Mouse (Mus musculus) midbrain, embryonic 12.5 days (tissue): ENCODE results near the gene Zfp689. TPM values are rescaled to one million over a fixed set of nuclear protein-coding genes. Genes with fewer than 3 reads are reported as not detected.
"Not testable (repeated sequence)": the region's sequence is repeated elsewhere in the genome, so short reads cannot be mapped to it uniquely, and the experiment has no call there.

Experiments used
- ATAC-seq: fragments of 200-750 bp; cut with Nextera tagmentation; 2 replicates; pipeline ENCODE4 v1.8.0; 2017; ENCODE audit warnings: low read depth, moderate TSS enrichment, moderate library complexity; ENCODE audit not compliant: low FRiP score
- H3K27ac ChIP-seq: fragments of 300-500 bp; sonication (generic); replicated peaks from 2 replicates; pipeline ENCODE4 v1.5.1; 2016; ENCODE audit warnings: mild to moderate bottlenecking
- H3K27me3 ChIP-seq: fragments of 300-500 bp; sonication (generic); 2 replicates; pipeline ENCODE4 v1.6.1; 2016; ENCODE audit warnings: mild to moderate bottlenecking
- H3K36me3 ChIP-seq: fragments of 300-500 bp; sonication (generic); 2 replicates; pipeline ENCODE4 v1.6.1; 2016
- H3K4me1 ChIP-seq: fragments of 300-500 bp; sonication (generic); 2 replicates; pipeline ENCODE4 v1.6.1; 2016
- H3K4me2 ChIP-seq: fragments of 300-500 bp; sonication (generic); replicated peaks from 2 replicates; pipeline ENCODE4 v1.6.1; 2016; ENCODE audit warnings: mild to moderate bottlenecking, moderate library complexity
- H3K4me3 ChIP-seq: fragments of 300-500 bp; sonication (generic); 2 replicates; pipeline ENCODE4 v1.5.1; 2016; ENCODE audit warnings: mild to moderate bottlenecking
- H3K9ac ChIP-seq: fragments of 300-500 bp; sonication (generic); replicated peaks from 2 replicates; pipeline ENCODE4 v1.6.1; 2016; ENCODE audit warnings: mild to moderate bottlenecking, moderate library complexity
- H3K9me3 ChIP-seq: fragments of 300-500 bp; sonication (generic); 2 replicates; pipeline ENCODE4 v1.6.1; 2016; ENCODE audit warnings: mild to moderate bottlenecking
- WGBS: fragments of 180-500 bp; shearing (Covaris S2); methylation state at CpG from one replicate; pipeline ENCODE4 v1.1.7; 2016; 5-methylcytosine and 5-hydroxymethylcytosine counted together
- polyA plus RNA-seq: library from polyadenylated mRNA; unstranded; fragments of >200 nt; fragmentation: Nextera tagmentation; extraction: Ambion mirVana; gene quantifications from 2 replicates; pipeline ENCODE4 v1.2.1, GENCODE M21; 2016

The Zfp689 gene
- polyA plus RNA-seq = 18.2 and 19.3 TPM in 2 replicates

GRCm38 (mm10) chr7:127448521-127449300 is at the start of gene Zfp689:
Zfp689 (minus strand) TSS chr7:127449158.
- peak within 1 kb of the TSS; percentile 85 for H3K9ac ChIP-seq
- H3K27ac ChIP-seq = peak within 1 kb of the TSS; percentile 96
- H3K4me2 ChIP-seq = peak within 1 kb of the TSS; percentile 81
- H3K9me3 ChIP-seq = no peaks in the 10 kb centered on the region
- peak; percentile 89 for ATAC-seq
- H3K27me3 ChIP-seq = no peaks in the 10 kb centered on the region
- peaks cover 46% of the 10 kb centered on the region for H3K4me1 ChIP-seq
- WGBS = under 1% methylated on average over 54 of the region's 54 CpGs
- H3K36me3 ChIP-seq = peaks cover 41% of the 10 kb centered on the region
- peak within 1 kb of the TSS; percentile 93 for H3K4me3 ChIP-seq

GRCm38 (mm10) chr7:127498407-127498806 is 49.4 kb upstream of the Zfp689 start:
- no peaks in the 10 kb centered on the region for H3K9me3 ChIP-seq
- 41% methylated on average over 3 of the region's 3 CpGs for WGBS
- H3K4me1 ChIP-seq = no peaks in the 10 kb centered on the region
- H3K4me3 ChIP-seq = no peak overlapping the region
- ATAC-seq = no peak
- H3K27ac ChIP-seq = no peak overlapping the region
- no peak overlapping the region for H3K4me2 ChIP-seq
- H3K9ac ChIP-seq = no peak overlapping the region
- no peaks in the 10 kb centered on the region for H3K27me3 ChIP-seq
- no peaks in the 10 kb centered on the region for H3K36me3 ChIP-seq

GRCm38 (mm10) chr7:127497382-127497781 is 48.4 kb upstream of the Zfp689 start:
- Histone ChIP-seq H3K9ac (no peak overlapping the region), H3K4me1 (no peaks in the 10 kb centered on the region), H3K36me3 (no peaks in the 10 kb centered on the region), H3K9me3 (no peaks in the 10 kb centered on the region), H3K27ac (no peak overlapping the region), H3K4me3 (no peak overlapping the region), H3K27me3 (no peaks in the 10 kb centered on the region), H3K4me2 (no peak overlapping the region)
- ATAC-seq = no peak
- WGBS = 85% methylated on average over 2 of the region's 2 CpGs

GRCm38 (mm10) chr7:127494648-127495047 is 45.7 kb upstream of the Zfp689 start:
- Histone ChIP-seq H3K27me3 (no peaks in the 10 kb centered on the region), H3K4me3 (no peak overlapping the region)
- ATAC-seq = no peak

GRCm38 (mm10) chr7:127491846-127492245 is 42.9 kb upstream of the Zfp689 start:
- H3K36me3 ChIP-seq = peaks cover 51% of the 10 kb centered on the region
- WGBS = 91% methylated on average over 3 of the region's 3 CpGs

More at GRCm38 (mm10) chr7:127494648-127495047, 45.7 kb upstream of the Zfp689 start:
- H3K4me2 ChIP-seq = no peak overlapping the region
- no peaks in the 10 kb centered on the region for H3K4me1 ChIP-seq
- peaks cover 25% of the 10 kb centered on the region for H3K36me3 ChIP-seq
- H3K27ac ChIP-seq = no peak overlapping the region
- no peaks in the 10 kb centered on the region for H3K9me3 ChIP-seq
- no peak overlapping the region for H3K9ac ChIP-seq

GRCm38 (mm10) chr7:127489982-127490381 is 41.0 kb upstream of the Zfp689 start:
- Histone ChIP-seq H3K9me3 (no peaks in the 10 kb centered on the region), H3K36me3 (peaks cover 69% of the 10 kb centered on the region)
- ATAC-seq = no peak

More at GRCm38 (mm10) chr7:127491846-127492245, 42.9 kb upstream of the Zfp689 start:
- H3K4me2 ChIP-seq = no peak overlapping the region
- H3K9me3 ChIP-seq = no peaks in the 10 kb centered on the region
- no peaks in the 10 kb centered on the region for H3K27me3 ChIP-seq
- no peak overlapping the region for H3K27ac ChIP-seq
- no peak for ATAC-seq
- H3K4me1 ChIP-seq = no peaks in the 10 kb centered on the region
- H3K9ac ChIP-seq = no peak overlapping the region
- no peak overlapping the region for H3K4me3 ChIP-seq

GRCm38 (mm10) chr7:127488364-127488763 is 39.4 kb upstream of the Zfp689 start:
- not testable (repeated sequence) for ATAC-seq, H3K4me1 ChIP-seq, H3K27ac ChIP-seq, H3K4me3 ChIP-seq, H3K4me2 ChIP-seq, H3K9ac ChIP-seq, H3K27me3 ChIP-seq, H3K9me3 ChIP-seq
- WGBS = 95% methylated on average over 4 of the region's 5 CpGs
- peaks cover 86% of the 10 kb centered on the region for H3K36me3 ChIP-seq

More at GRCm38 (mm10) chr7:127489982-127490381, 41.0 kb upstream of the Zfp689 start:
- no peak overlapping the region for H3K9ac ChIP-seq
- H3K27ac ChIP-seq = no peak overlapping the region
- no peak overlapping the region for H3K4me2 ChIP-seq
- H3K4me1 ChIP-seq = no peaks in the 10 kb centered on the region
- H3K4me3 ChIP-seq = no peak overlapping the region
- H3K27me3 ChIP-seq = no peaks in the 10 kb centered on the region
- 92% methylated on average over 7 of the region's 7 CpGs for WGBS

GRCm38 (mm10) chr7:127485416-127485815 is 36.5 kb upstream of the Zfp689 start:
- WGBS = 83% methylated on average over 5 of the region's 5 CpGs
- no peak for ATAC-seq
- Histone ChIP-seq H3K4me2 (no peak overlapping the region), H3K9ac (no peak overlapping the region), H3K4me3 (no peak overlapping the region), H3K27ac (no peak overlapping the region), H3K4me1 (peaks cover 7% of the 10 kb centered on the region), H3K36me3 (peaks cover 95% of the 10 kb centered on the region), H3K27me3 (no peaks in the 10 kb centered on the region), H3K9me3 (no peaks in the 10 kb centered on the region)

GRCm38 (mm10) chr7:127480321-127480720 is 31.4 kb upstream of the Zfp689 start:
- H3K4me3 ChIP-seq = peak overlapping the region; percentile 92
- H3K9ac ChIP-seq = peak overlapping the region; percentile 87; the same call in 1 of the 2 replicates
- H3K27ac ChIP-seq = no peak overlapping the region
- no peaks in the 10 kb centered on the region for H3K9me3 ChIP-seq
- peak overlapping the region; percentile 99 for H3K4me2 ChIP-seq
- ATAC-seq = no peak
- H3K36me3 ChIP-seq = peaks cover 65% of the 10 kb centered on the region
- 59% methylated on average over 2 of the region's 2 CpGs for WGBS
- H3K4me1 ChIP-seq = peaks cover 26% of the 10 kb centered on the region
- H3K27me3 ChIP-seq = no peaks in the 10 kb centered on the region

- Histone ChIP-seq H3K27me3 (no peaks in the 10 kb centered on the region), H3K36me3 (peaks cover 65% of the 10 kb centered on the region), H3K4me1 (peaks cover 26% of the 10 kb centered on the region), H3K9ac (peak overlapping the region; percentile 87), H3K4me2 (peak overlapping the region; percentile 99), H3K27ac (peak overlapping the region; percentile 97), H3K4me3 (peak overlapping the region; percentile 92), H3K9me3 (no peaks in the 10 kb centered on the region)
- 6% methylated on average over 38 of the region's 48 CpGs for WGBS
- ATAC-seq = no peak
These were observed 30.6 kb upstream of the Zfp689 start for GRCm38 (mm10) chr7:127479318-127480225.

- Histone ChIP-seq H3K9me3 (no peaks in the 10 kb centered on the region), H3K9ac (peak within 1 kb of the TSS; percentile 87), H3K4me3 (peak within 1 kb of the TSS; percentile 92), H3K36me3 (peaks cover 65% of the 10 kb centered on the region), H3K27ac (peak within 1 kb of the TSS; percentile 97), H3K27me3 (no peaks in the 10 kb centered on the region), H3K4me2 (peak within 1 kb of the TSS; percentile 99), H3K4me1 (peaks cover 26% of the 10 kb centered on the region)
- ATAC-seq = peak; percentile 84
- under 1% methylated on average over 62 of the region's 62 CpGs for WGBS
These were observed 29.8 kb upstream of the Zfp689 start, which contains the start of gene Fbrs for GRCm38 (mm10) chr7:127478635-127479317. Fbrs (plus strand) TSS chr7:127479199.
